Mouse (Mus musculus) layer of hippocampus, postnatal 25 days (tissue): ENCODE results near the gene Krt12. TPM values are rescaled to one million over a fixed set of nuclear protein-coding genes. Genes with fewer than 3 reads are reported as not detected.

Experiments used
- DNase-seq, 2 experiments: peaks; one replicate each; pipeline ENCODE4 v3.0.0; 2022; ENCODE audit warnings: mixed read lengths in 2 of 2, low spot score in 1 of 2; ENCODE audit errors: extremely low spot score in 1 of 2
- total RNA-seq, 2 experiments: library from RNA; stranded (reverse); gene quantifications; 2 replicates each; pipeline ENCODE4 v1.2.3; 2021

Krt12 gene
- total RNA-seq, 2 experiments from 2014 or later: 0.89 to 1.4 TPM

- no peak for DNase-seq
Observed at GRCm38 (mm10) chr11:99399956-99400549, 22.0 kb downstream of the Krt12 start.

- DNase-seq: no peak
Observed at GRCm38 (mm10) chr11:99398832-99399231, 23.2 kb downstream of the Krt12 start.

DNA sequence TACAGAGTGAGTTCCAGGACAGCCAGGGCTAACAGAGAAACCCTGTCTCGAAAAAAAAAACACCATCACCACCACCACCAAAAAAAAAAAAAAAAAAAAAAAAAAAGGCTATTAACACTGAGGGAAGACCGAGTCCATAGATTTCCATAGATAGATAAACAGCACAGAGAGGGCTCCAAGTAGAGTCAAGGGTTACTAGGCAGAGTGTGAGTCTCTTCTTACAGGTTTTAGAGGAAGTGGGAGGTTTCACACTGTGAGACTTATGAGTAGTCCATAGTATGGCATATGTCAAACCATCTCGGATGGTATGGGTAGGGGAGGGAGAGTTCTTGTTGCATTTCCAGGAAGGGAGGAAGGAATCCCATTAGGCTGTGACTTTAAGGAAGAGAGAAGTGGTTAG lies 24.0 kb downstream of the Krt12 start:
- DNase-seq: no peak

GRCm38 (mm10) chr11:99396661-99397060 lies 25.4 kb downstream of the Krt12 start:
- no peak for DNase-seq

GRCm38 (mm10) chr11:99396034-99396433 lies 26.0 kb downstream of the Krt12 start:
- no peak for DNase-seq

- no peak for DNase-seq
Observed at GRCm38 (mm10) chr11:99392492-99392891, 29.6 kb downstream of the Krt12 start.

GRCm38 (mm10) chr11:99391375-99391774 lies 30.7 kb downstream of the Krt12 start:
- no peak for DNase-seq

DNA sequence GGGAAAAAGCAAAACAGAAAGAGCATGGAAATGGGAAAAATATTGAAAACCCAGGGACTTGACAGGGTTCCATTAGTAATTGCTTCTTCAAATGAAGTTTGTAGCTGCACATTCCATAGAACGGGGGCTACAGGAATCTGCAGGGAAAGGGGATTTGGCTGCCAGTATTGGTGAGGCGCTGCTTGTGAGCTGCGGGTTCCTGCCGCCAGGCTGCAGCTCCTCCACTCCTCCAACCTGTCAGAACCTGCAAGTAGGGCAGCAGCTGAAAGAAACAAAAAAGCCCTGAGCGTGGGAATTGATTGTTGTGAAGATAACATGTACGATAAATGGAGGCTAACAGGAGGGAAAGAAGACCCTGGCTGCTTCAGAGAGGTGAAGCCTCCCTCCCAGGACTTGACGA lies 31.2 kb downstream of the Krt12 start:
- DNase-seq: no peak

GRCm38 (mm10) chr11:99389264-99389663 lies 32.8 kb downstream of the Krt12 start, which contains the start of gene Krt10:
Gene Krt10 (minus strand): TSS chr11:99389364.
- no peak for DNase-seq

GRCm38 (mm10) chr11:99388661-99389060 lies 33.4 kb downstream of the Krt12 start:
- no peak for DNase-seq

DNA sequence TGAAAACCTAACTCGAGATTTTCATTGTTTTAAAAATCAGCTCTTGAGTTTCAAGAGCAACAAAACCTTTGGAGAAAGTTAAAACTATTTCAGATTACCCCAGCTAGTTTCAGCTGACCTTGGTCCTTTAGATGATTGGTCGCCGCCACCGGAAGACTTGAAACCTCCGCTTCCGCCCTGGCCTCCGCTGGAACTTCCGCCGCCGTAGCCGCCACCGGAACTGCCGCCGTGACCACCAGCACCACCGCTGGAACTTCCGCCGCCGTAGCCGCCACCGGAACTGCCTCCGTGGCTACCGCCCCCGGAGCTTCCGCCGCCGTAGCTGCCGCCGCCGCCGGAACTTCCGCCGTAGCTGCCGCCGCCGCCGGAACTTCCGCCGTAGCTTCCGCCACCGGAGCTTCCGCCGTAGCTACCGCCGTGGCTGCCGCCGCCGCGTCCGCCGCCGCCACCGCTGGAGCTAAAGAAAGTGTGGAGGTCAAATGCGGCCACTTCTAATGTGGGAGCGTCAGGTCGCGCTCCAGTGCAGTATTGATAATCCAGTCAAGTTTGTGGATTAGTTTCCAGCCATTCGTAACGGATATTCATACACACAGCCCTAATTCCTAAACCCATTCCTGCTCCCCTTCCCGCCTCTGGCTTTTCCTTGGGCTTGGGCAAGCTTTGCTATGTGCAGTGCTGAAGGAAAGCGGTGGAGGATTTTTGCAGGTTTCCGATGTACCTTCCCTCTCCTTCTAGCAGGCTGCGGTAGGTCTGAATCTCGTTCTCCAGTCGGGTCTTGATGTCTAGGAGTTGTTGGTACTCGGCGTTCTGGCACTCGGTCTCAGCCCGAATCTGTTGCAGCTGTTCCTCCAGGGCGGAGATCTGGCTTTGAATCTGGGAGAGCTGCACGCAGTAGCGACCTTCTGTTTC lies 36.0 kb downstream of the Krt12 start:
- peak; percentile 73 to 76 for DNase-seq

DNA sequence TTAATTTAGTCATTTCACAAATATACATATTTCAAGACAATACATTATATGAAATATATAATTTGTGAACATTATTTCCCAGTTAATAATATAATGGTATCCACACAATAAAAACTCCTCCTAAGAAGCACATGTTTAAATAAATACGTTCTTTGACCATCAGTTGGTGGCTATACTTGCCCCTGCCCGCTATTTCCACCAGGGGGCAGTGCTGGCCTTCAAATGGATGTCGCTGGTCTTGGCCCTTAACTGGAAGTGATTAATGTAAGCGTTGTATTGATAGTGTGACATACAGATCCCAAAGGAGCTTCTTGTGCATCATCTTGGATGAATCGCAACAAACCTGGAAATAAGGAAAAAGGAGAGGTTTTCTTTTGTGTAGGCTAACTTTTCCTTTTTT lies 42.5 kb downstream of the Krt12 start:
- DNase-seq: peak; percentile 61 to 84

DNA sequence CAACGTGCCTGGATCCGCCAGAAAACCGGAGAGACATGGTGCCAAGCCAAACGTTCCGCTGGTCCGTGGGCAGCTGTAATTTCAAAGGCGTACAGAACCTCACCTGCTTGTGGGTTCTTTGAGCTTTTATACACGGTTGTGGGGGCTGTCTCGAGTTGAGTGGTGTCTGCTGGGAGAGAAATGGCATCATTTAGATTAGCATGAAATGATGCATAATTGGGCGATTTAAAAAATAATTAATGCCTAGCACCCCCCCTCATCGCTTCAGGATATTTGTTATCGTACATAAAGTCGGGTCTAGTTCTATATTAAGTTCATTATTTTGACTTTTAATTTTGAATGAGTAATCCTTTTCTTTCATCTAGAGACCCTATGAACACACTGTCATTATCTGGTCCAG lies 47.3 kb downstream of the Krt12 start, which contains the start of gene Krt28:
Gene Krt28, minus strand, starts transcription at position 101 of the 400 bp plus-strand sequence.
- DNase-seq: no peak

DNA sequence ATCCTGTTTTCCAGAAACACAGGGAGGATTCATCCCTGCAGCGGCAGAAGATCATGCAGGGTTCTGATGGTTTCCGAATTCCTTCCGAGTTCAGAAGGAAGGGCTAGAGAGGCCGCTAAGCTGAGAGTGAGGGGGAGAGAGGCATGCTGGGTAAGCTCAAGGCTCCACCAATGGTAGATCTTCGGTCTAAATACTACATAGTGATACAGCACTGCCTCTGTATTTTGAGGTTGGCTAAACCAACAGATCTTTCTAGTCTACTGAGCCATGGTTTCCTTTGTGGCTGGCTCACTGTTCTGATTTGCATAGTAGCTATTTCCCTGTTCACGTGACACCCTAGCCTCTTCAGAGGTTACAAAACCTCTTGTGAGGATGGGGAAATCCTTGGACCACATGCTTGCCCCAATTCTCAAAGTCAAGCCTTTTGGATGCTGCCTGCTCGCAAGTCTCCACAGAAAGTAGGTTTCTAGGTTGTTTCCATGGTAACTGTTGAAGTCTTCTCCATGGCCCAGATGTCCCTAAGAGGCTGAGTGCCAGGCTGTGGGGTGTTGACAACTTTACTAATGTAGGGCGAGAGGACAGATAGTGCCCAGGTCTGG lies 52.1 kb downstream of the Krt12 start:
- DNase-seq: peak in 1 of 2 experiments; percentile 30

- peak in 1 of 2 experiments; percentile 19 for DNase-seq
Observed at GRCm38 (mm10) chr11:99369229-99369628, 52.8 kb downstream of the Krt12 start.

GRCm38 (mm10) chr11:99366791-99367190 lies 55.3 kb downstream of the Krt12 start:
- no peak for DNase-seq

Other genes with a start within 250 kb of the Krt12 start
- gene Smarce1, start 191.2 kb downstream of the Krt12 start, total RNA-seq: 10 to 100 TPM; 51.8 to 59.7 TPM
- gene Krt222, start 178.2 kb downstream of the Krt12 start, total RNA-seq: 10 to 100 TPM; 26.5 to 27.3 TPM
- gene Krt24, start 137.0 kb downstream of the Krt12 start, total RNA-seq: not detected
- gene Krt25, start 99.3 kb downstream of the Krt12 start, total RNA-seq: not detected
- not detected for gene Krt26, start 84.3 kb downstream of the Krt12 start, total RNA-seq
- gene Krt27, start 71.2 kb downstream of the Krt12 start, total RNA-seq: not detected
- gene Krt28, start 47.4 kb downstream of the Krt12 start, total RNA-seq: under 1 TPM; 0.21 to 0.49 TPM
- gene Krt10, start 32.9 kb downstream of the Krt12 start, total RNA-seq: 10 to 100 TPM; 12.6 to 15.7 TPM
- gene Krt20, start 15.9 kb upstream of the Krt12 start, total RNA-seq: not detected
- not detected for gene Krt23, start 70.9 kb upstream of the Krt12 start, total RNA-seq
- gene Krt39, start 99.1 kb upstream of the Krt12 start, total RNA-seq: not detected
- gene Krt40, start 120.9 kb upstream of the Krt12 start, total RNA-seq: not detected
- not detected for gene Krtap3-3, start 128.6 kb upstream of the Krt12 start, total RNA-seq
- gene Krtap3-2, start 134.6 kb upstream of the Krt12 start, total RNA-seq: not detected
- not detected for gene Gm11939, start 137.2 kb upstream of the Krt12 start, total RNA-seq
- gene Krtap3-1, start 144.4 kb upstream of the Krt12 start, total RNA-seq: not detected
- gene Krtap1-5, start 158.8 kb upstream of the Krt12 start, total RNA-seq: not detected
- gene Krtap1-4, start 161.4 kb upstream of the Krt12 start, total RNA-seq: not detected
- not detected for gene Krtap1-3, start 169.1 kb upstream of the Krt12 start, total RNA-seq
- not detected for gene Krtap9-3, start 175.8 kb upstream of the Krt12 start, total RNA-seq
- not detected for gene Gm11938, start 181.0 kb upstream of the Krt12 start, total RNA-seq
- gene Gm11937, start 187.9 kb upstream of the Krt12 start, total RNA-seq: not detected
- gene Krtap2-4, start 192.6 kb upstream of the Krt12 start, total RNA-seq: not detected
- not detected for gene Gm11562, start 198.2 kb upstream of the Krt12 start, total RNA-seq
- not detected for gene Krtap4-1, start 206.0 kb upstream of the Krt12 start, total RNA-seq
- gene Krtap4-2, start 212.8 kb upstream of the Krt12 start, total RNA-seq: not detected
- gene Krtap4-7, start 221.8 kb upstream of the Krt12 start, total RNA-seq: not detected
- gene Gm11555, start 228.0 kb upstream of the Krt12 start, total RNA-seq: not detected
- gene Gm11563, start 236.7 kb upstream of the Krt12 start, total RNA-seq: not detected
- not detected for gene Krtap4-6, start 243.7 kb upstream of the Krt12 start, total RNA-seq